Mouse (Mus musculus) heart, embryonic 16.5 days (tissue): ENCODE data around the gene Lrrd1. TPM values are rescaled to one million over a fixed set of nuclear protein-coding genes. Genes with fewer than 3 reads are reported as not detected.
A peak's percentile ranks its signal among the peaks of the same experiment; 100 is the strongest.
"Not testable (repeated sequence)": the region's sequence is repeated elsewhere in the genome, so short reads cannot be mapped to it uniquely, and the experiment has no call there.

Experiments
- ATAC-seq: fragments of 200-750 bp; cut with Nextera tagmentation; replicated peaks from 2 replicates; pipeline ENCODE4 v1.8.0; 2017; ENCODE audit warnings: moderate number of reproducible peaks; ENCODE audit not compliant: insufficient read depth, low FRiP score; ENCODE audit errors: extremely low read depth
- H3K27ac ChIP-seq: fragments of 300-500 bp; sonication (generic); 2 replicates; pipeline ENCODE4 v1.5.1; 2014; ENCODE audit warnings: mild to moderate bottlenecking, low read length, control low read depth, moderate library complexity
- H3K27me3 ChIP-seq: fragments of 300-500 bp; sonication (generic); 2 replicates; pipeline ENCODE4 v1.6.1; 2014; ENCODE audit warnings: low read length, mixed read lengths; ENCODE audit not compliant: control insufficient read depth, insufficient read depth
- H3K36me3 ChIP-seq: fragments of 300-500 bp; sonication (generic); 2 replicates; pipeline ENCODE4 v1.6.1; 2014; ENCODE audit not compliant: control insufficient read depth, insufficient read depth
- H3K4me1 ChIP-seq: fragments of 300-500 bp; sonication (generic); 2 replicates; pipeline ENCODE4 v1.6.1; 2014; ENCODE audit warnings: low read length, mixed read lengths; ENCODE audit not compliant: control insufficient read depth, insufficient read depth
- H3K4me2 ChIP-seq: fragments of 300-500 bp; sonication (generic); 2 replicates; pipeline ENCODE4 v1.6.1; 2014; ENCODE audit warnings: low read depth, mild to moderate bottlenecking, control low read depth, low read length
- H3K4me3 ChIP-seq: fragments of 300-500 bp; sonication (generic); 2 replicates; pipeline ENCODE4 v1.5.1; 2014; ENCODE audit warnings: mild to moderate bottlenecking, control low read depth, low read length
- H3K9ac ChIP-seq: fragments of 300-500 bp; sonication (generic); 2 replicates; pipeline ENCODE4 v1.6.1; 2014; ENCODE audit warnings: low read length, control low read depth
- H3K9me3 ChIP-seq: fragments of 300-500 bp; sonication (generic); replicated peaks from 2 replicates; pipeline ENCODE4 v1.6.1; 2016; ENCODE audit warnings: low read length; ENCODE audit not compliant: control insufficient read depth
- WGBS: fragments of 180-500 bp; shearing (Covaris S2); extraction: QIAGEN DNeasy Blood & Tissue Kit; methylation state at CpG from one replicate; pipeline ENCODE4 v1.1.7; 2014; 5-methylcytosine and 5-hydroxymethylcytosine counted together
- polyA plus RNA-seq: library from polyadenylated mRNA; unstranded; fragments of >200 nt; fragmentation: Nextera tagmentation; extraction: Ambion mirVana; gene quantifications from 2 replicates; pipeline ENCODE4 v1.2.1, GENCODE M21; 2015

Lrrd1 gene
- 0.16 and 0.28 TPM in 2 replicates for polyA plus RNA-seq

- Histone ChIP-seq H3K27ac (no peak within 1 kb of the TSS), H3K9me3 (no peaks in the 10 kb centered on the region), H3K4me1 (no peaks in the 10 kb centered on the region), H3K9ac (peak within 1 kb of the TSS; percentile 37), H3K4me3 (peak within 1 kb of the TSS; percentile 47), H3K36me3 (peaks cover 6% of the 10 kb centered on the region; the same call in 1 of the 2 replicates), H3K4me2 (peak within 1 kb of the TSS; percentile 70), H3K27me3 (no peaks in the 10 kb centered on the region)
- ATAC-seq = no peak
- WGBS = 9% methylated on average over 24 of the region's 24 CpGs
Observed at GRCm38 (mm10) chr5:3845026-3845425, at the start of gene Lrrd1. Lrrd1 (plus strand) TSS chr5:3845173.

GRCm38 (mm10) chr5:3797101-3797500, 47.9 kb upstream of the Lrrd1 start:
- not testable (repeated sequence) for H3K4me3 ChIP-seq, H3K4me1 ChIP-seq, H3K9ac ChIP-seq, H3K27me3 ChIP-seq, H3K36me3 ChIP-seq, H3K27ac ChIP-seq, H3K9me3 ChIP-seq, ATAC-seq, H3K4me2 ChIP-seq
- WGBS = 98% methylated on average over 2 of the region's 2 CpGs

- not testable (repeated sequence) for H3K4me2 ChIP-seq, H3K27me3 ChIP-seq, H3K9ac ChIP-seq, ATAC-seq, H3K9me3 ChIP-seq, H3K4me3 ChIP-seq, H3K36me3 ChIP-seq, H3K27ac ChIP-seq, H3K4me1 ChIP-seq
Observed at GRCm38 (mm10) chr5:3798656-3799055, 46.3 kb upstream of the Lrrd1 start.

GRCm38 (mm10) chr5:3800041-3800440, 44.9 kb upstream of the Lrrd1 start:
- Histone ChIP-seq H3K4me2 (no peak overlapping the region), H3K9ac (no peak overlapping the region), H3K36me3 (no peaks in the 10 kb centered on the region), H3K27ac (no peak overlapping the region), H3K27me3 (no peaks in the 10 kb centered on the region), H3K9me3 (no peaks in the 10 kb centered on the region), H3K4me3 (no peak overlapping the region), H3K4me1 (peaks cover 12% of the 10 kb centered on the region)
- ATAC-seq = no peak
- 91% methylated on average over 1 of the region's 1 CpGs for WGBS

- Histone ChIP-seq H3K4me2 (no peak overlapping the region), H3K9me3 (no peaks in the 10 kb centered on the region)
Observed at GRCm38 (mm10) chr5:3800881-3801280, 44.1 kb upstream of the Lrrd1 start.

GRCm38 (mm10) chr5:3801672-3802432, 43.1 kb upstream of the Lrrd1 start:
- Histone ChIP-seq H3K4me2 (peak overlapping the region; percentile 97), H3K36me3 (no peaks in the 10 kb centered on the region), H3K9me3 (no peaks in the 10 kb centered on the region), H3K27ac (peak overlapping the region; percentile 76), H3K4me1 (peaks cover 12% of the 10 kb centered on the region), H3K4me3 (peak overlapping the region; percentile 69), H3K27me3 (no peaks in the 10 kb centered on the region), H3K9ac (peak overlapping the region; percentile 90)
- WGBS = 5% methylated on average over 18 of the region's 18 CpGs
- 0 out of 2 replicates have a peak, but pooled peaks have one; percentile 1 for ATAC-seq

More at GRCm38 (mm10) chr5:3800881-3801280, 44.1 kb upstream of the Lrrd1 start:
- no peak for ATAC-seq
- Histone ChIP-seq H3K4me3 (no peak overlapping the region), H3K27ac (no peak overlapping the region), H3K9ac (no peak overlapping the region), H3K36me3 (no peaks in the 10 kb centered on the region), H3K4me1 (peaks cover 12% of the 10 kb centered on the region), H3K27me3 (no peaks in the 10 kb centered on the region)
- WGBS = 71% methylated on average over 4 of the region's 4 CpGs

GRCm38 (mm10) chr5:3802433-3803291, 42.3 kb upstream of the Lrrd1 start, which contains the start of the genes Ankib1 and Krit1:
Ankib1 (minus strand) TSS chr5:3802925.
Krit1 (plus strand) TSS chr5:3803184.
- Histone ChIP-seq H3K27ac (peak within 1 kb of the TSS; percentile 76), H3K9ac (peak within 1 kb of the TSS; percentile 90), H3K9me3 (no peaks in the 10 kb centered on the region), H3K36me3 (0 out of 2 replicates have a peak, but pooled peaks cover 3% of the 10 kb centered on the region), H3K27me3 (no peaks in the 10 kb centered on the region), H3K4me1 (peaks cover 12% of the 10 kb centered on the region), H3K4me3 (peak within 1 kb of the TSS; percentile 69), H3K4me2 (peak within 1 kb of the TSS; percentile 97)
- ATAC-seq = peak; percentile 92
- under 1% methylated on average over 105 of the region's 109 CpGs for WGBS

- Histone ChIP-seq H3K9me3 (no peaks in the 10 kb centered on the region), H3K4me3 (peak overlapping the region; percentile 69), H3K9ac (peak overlapping the region; percentile 90), H3K27ac (peak overlapping the region; percentile 76), H3K4me2 (peak overlapping the region; percentile 97), H3K27me3 (no peaks in the 10 kb centered on the region), H3K36me3 (peaks cover 5% of the 10 kb centered on the region; the same call in 1 of the 2 replicates), H3K4me1 (peaks cover 12% of the 10 kb centered on the region)
- WGBS = under 1% methylated on average over 36 of the region's 36 CpGs
- ATAC-seq = peak; percentile 56
Observed at GRCm38 (mm10) chr5:3803292-3804165, 41.4 kb upstream of the Lrrd1 start.
